Mouse (Mus musculus) midbrain, embryonic 11.5 days (tissue): ENCODE data around the gene Elp6. TPM values are rescaled to one million over a fixed set of nuclear protein-coding genes. Genes with fewer than 3 reads are reported as not detected.

Source experiments
- ATAC-seq: fragments of 200-750 bp; cut with Nextera tagmentation; 2 replicates; pipeline ENCODE4 v1.8.0; 2017; ENCODE audit warnings: moderate TSS enrichment, moderate library complexity; ENCODE audit not compliant: low FRiP score
- DNase-seq: peaks from one replicate; pipeline ENCODE4 v3.0.0; 2015; ENCODE audit warnings: low spot score; ENCODE audit errors: missing footprints
- H3K27ac ChIP-seq: fragments of 300-500 bp; sonication (generic); 2 replicates; pipeline ENCODE4 v1.5.1; 2014; ENCODE audit warnings: low read depth, low read length
- H3K27me3 ChIP-seq: fragments of 300-500 bp; sonication (generic); 2 replicates; pipeline ENCODE4 v1.6.1; 2014; ENCODE audit warnings: mild to moderate bottlenecking, low read length, moderate library complexity, mixed read lengths; ENCODE audit not compliant: control insufficient read depth, insufficient read depth
- H3K36me3 ChIP-seq: fragments of 300-500 bp; sonication (generic); 2 replicates; pipeline ENCODE4 v1.6.1; 2014; ENCODE audit warnings: mild to moderate bottlenecking, low read length, moderate library complexity, mixed read lengths; ENCODE audit not compliant: control insufficient read depth, insufficient read depth
- H3K4me1 ChIP-seq: fragments of 300-500 bp; sonication (generic); 2 replicates; pipeline ENCODE4 v1.6.1; 2014; ENCODE audit warnings: low read length; ENCODE audit not compliant: control insufficient read depth, insufficient read depth
- H3K4me2 ChIP-seq: fragments of 300-500 bp; sonication (generic); 2 replicates; pipeline ENCODE4 v1.6.1; 2014; ENCODE audit warnings: mild to moderate bottlenecking, moderate library complexity
- H3K4me3 ChIP-seq: fragments of 300-500 bp; sonication (generic); 2 replicates; pipeline ENCODE4 v1.5.1; 2014; ENCODE audit warnings: low read depth, low read length
- H3K9ac ChIP-seq: fragments of 300-500 bp; sonication (generic); 2 replicates; pipeline ENCODE4 v1.6.1; 2014; ENCODE audit warnings: low read length
- H3K9me3 ChIP-seq: fragments of 300-500 bp; sonication (generic); 2 replicates; pipeline ENCODE4 v1.6.1; 2016; ENCODE audit warnings: low read length; ENCODE audit not compliant: control insufficient read depth
- WGBS: fragments of 180-500 bp; shearing (Covaris S2); extraction: QIAGEN DNeasy Blood & Tissue Kit; methylation state at CpG from one replicate; pipeline ENCODE4 v1.1.7; 2014; 5-methylcytosine and 5-hydroxymethylcytosine counted together
- polyA plus RNA-seq: library from polyadenylated mRNA; unstranded; fragments of >200 nt; fragmentation: Nextera tagmentation; extraction: Ambion mirVana; gene quantifications from 2 replicates; pipeline ENCODE4 v1.2.1, GENCODE M21; 2014

Gene Elp6
- polyA plus RNA-seq, 1 experiment from 2014 or later, result 40.2 TPM

DNA sequence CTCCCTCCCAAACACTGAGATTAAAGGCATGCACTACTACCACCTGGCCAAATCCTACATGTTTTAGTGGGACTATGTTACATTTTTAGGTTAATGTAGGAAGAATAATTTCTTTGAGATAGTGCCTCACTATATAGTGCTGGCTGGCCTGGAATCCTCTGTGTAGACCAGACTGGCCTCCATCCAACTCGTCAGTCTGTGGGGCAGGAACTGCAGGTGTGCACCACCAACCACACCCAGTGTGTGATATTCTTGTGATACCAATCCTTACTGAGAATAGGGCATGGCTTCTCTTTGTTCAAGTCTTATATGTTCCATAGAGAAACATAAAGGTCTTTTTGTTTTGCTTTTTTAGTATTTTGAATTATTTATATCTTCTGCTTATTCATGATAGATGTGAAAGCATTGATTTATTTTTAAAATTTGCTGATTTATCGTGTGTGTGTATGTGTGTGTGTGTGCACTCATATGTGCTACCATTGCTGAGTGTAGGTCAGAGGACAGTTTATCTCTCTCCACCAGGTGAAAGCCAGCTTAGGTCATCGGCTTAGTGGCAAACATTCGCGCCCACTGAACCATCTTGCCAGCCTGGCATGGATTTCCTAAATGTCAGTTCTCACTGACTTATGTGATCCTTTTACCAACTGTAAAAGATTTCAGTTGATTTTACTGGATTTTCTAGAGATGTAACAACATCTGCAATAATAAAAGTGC lies 35.2 kb downstream of the Elp6 start:
- H3K4me2 ChIP-seq, result no peak overlapping the region
- H3K9ac ChIP-seq, result no peak overlapping the region
- H3K9me3 ChIP-seq, result no peaks in the 10 kb centered on the region
- no peak overlapping the region for H3K27ac ChIP-seq
- DNase-seq (peak; percentile 41), ATAC-seq (no peak)
- H3K4me1 ChIP-seq, result no peaks in the 10 kb centered on the region
- no peaks in the 10 kb centered on the region for H3K27me3 ChIP-seq
- H3K36me3 ChIP-seq, result no peaks in the 10 kb centered on the region
- 93% methylated on average over 5 of the region's 5 CpGs for WGBS
- H3K4me3 ChIP-seq, result no peak overlapping the region

DNA sequence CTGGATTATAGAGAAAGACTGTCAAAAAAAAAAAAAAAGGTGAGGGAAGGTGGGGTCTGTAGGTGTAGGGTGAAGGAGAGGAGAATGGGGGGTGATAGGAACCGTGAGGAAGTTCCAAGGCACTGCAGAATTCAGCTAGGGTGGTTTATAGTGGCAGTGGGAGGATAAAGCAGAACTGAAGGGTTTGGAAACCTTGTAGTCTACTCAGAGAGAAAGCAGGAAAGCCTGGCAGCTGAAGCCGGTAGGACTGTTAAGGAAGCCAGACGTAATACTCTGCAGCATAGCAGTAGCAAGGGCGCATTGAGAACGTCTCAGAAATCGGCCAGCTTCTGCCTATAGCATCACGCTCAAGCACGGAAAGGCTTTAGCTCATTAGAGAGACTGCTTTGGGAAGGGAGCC lies 37.0 kb downstream of the Elp6 start:
- Histone ChIP-seq H3K9me3 (no peaks in the 10 kb centered on the region), H3K4me2 (no peak overlapping the region), H3K36me3 (no peaks in the 10 kb centered on the region), H3K4me3 (no peak overlapping the region), H3K9ac (no peak overlapping the region), H3K27ac (no peak overlapping the region), H3K27me3 (no peaks in the 10 kb centered on the region), H3K4me1 (no peaks in the 10 kb centered on the region)
- 82% methylated on average over 8 of the region's 8 CpGs for WGBS
- DNase-seq (peak; percentile 33), ATAC-seq (no peak)

DNA sequence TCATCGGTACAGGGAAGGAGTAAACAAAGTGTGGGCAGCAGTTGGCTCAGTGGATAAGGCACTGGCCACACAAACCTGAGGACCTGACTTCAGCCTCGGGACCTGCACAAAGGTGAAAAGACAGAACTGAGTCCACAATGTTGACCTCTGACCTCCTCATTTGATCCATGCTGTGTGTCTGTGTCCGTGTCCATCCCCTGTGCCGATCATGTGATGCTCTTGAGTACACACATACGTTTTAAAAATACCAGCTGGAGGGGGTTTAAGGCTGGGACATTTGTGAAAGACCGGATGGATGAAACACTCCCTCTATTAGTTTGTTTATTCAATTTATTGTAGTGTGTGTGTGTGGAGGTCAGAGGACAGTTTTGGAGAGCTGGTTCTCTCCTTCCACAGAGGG lies 38.8 kb downstream of the Elp6 start:
- DNase-seq (no peak), ATAC-seq (no peak)
- Histone ChIP-seq H3K9ac (no peak overlapping the region), H3K27me3 (no peaks in the 10 kb centered on the region), H3K27ac (no peak overlapping the region), H3K36me3 (no peaks in the 10 kb centered on the region), H3K4me1 (no peaks in the 10 kb centered on the region), H3K4me3 (no peak overlapping the region), H3K9me3 (no peaks in the 10 kb centered on the region), H3K4me2 (no peak overlapping the region)
- WGBS, result 62% methylated on average over 6 of the region's 6 CpGs

DNA sequence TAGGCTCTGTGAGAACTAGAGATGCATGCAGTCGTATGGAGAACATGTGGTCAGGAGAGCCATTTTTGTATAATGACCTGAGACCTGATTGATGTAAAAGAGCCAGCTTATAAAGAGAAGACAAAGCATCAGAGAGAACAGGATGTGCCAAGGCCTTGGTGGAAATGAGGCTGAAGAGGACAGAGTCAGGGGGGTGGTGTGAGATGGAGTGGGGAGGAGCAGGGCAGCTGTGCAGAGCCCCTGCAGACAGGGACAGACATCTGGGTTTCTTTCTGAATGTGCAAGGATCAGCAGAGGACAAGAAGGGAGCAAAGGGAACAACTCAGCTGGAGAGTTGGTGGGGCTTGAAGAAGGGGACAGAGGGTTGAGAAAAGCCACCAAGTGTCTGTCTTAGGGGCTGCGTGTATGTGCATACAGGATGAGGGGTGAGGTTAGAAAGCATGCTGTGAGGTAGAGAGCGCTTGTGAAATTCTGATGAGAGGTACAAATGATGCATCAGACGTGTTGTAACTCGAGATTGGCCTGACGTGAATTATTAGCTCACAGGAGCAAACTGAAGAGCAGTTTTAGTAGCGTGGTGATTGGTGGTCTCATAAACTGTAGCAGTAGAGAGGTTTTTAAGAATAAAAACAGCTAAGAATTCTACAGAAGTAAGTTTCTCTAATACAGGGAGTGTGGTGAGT lies 40.2 kb downstream of the Elp6 start:
- no peak for ATAC-seq
- Histone ChIP-seq H3K4me2 (no peak overlapping the region), H3K4me1 (no peaks in the 10 kb centered on the region), H3K36me3 (no peaks in the 10 kb centered on the region), H3K9me3 (no peaks in the 10 kb centered on the region), H3K4me3 (no peak overlapping the region), H3K9ac (no peak overlapping the region), H3K27me3 (no peaks in the 10 kb centered on the region), H3K27ac (no peak overlapping the region)
- DNase-seq, result no peak
- 84% methylated on average over 7 of the region's 7 CpGs for WGBS

GRCm38 (mm10) chr9:110348899-110349298 lies 43.9 kb downstream of the Elp6 start:
- DNase-seq (no peak), ATAC-seq (no peak)
- Histone ChIP-seq H3K27ac (no peak overlapping the region), H3K27me3 (no peaks in the 10 kb centered on the region), H3K36me3 (no peaks in the 10 kb centered on the region), H3K4me2 (no peak overlapping the region), H3K9ac (no peak overlapping the region), H3K4me1 (no peaks in the 10 kb centered on the region), H3K9me3 (no peaks in the 10 kb centered on the region), H3K4me3 (no peak overlapping the region)
- WGBS, result 70% methylated on average over 4 of the region's 4 CpGs

DNA sequence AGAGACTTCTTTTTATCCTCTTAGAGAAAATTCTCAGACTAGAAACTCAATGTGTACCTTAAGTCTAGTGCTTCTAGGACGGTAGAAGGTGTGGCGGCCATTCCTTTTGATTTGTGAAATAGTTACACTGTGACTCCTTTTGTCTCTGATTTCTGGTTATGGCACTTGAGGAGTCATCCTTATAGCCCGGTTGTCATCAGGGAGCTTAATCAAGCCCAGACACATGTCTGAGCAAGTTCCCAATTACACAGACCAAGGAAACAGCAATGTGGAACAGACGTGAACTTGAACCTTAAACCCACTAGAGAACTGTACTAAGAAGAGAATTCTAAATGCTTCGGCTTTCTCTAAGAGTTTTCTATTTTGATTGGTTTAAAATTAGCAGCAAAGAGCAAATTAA lies 45.2 kb downstream of the Elp6 start:
- Histone ChIP-seq H3K36me3 (no peaks in the 10 kb centered on the region), H3K4me3 (no peak overlapping the region), H3K9me3 (no peaks in the 10 kb centered on the region), H3K27ac (no peak overlapping the region), H3K4me2 (no peak overlapping the region), H3K9ac (no peak overlapping the region), H3K4me1 (no peaks in the 10 kb centered on the region), H3K27me3 (no peaks in the 10 kb centered on the region)
- WGBS, result 89% methylated on average over 5 of the region's 5 CpGs
- DNase-seq (no peak), ATAC-seq (no peak)

GRCm38 (mm10) chr9:110350612-110351011 lies 45.6 kb downstream of the Elp6 start:
- DNase-seq (no peak), ATAC-seq (no peak)
- Histone ChIP-seq H3K4me2 (no peak overlapping the region), H3K4me1 (no peaks in the 10 kb centered on the region), H3K9me3 (no peaks in the 10 kb centered on the region), H3K27ac (no peak overlapping the region), H3K4me3 (no peak overlapping the region), H3K27me3 (no peaks in the 10 kb centered on the region), H3K36me3 (no peaks in the 10 kb centered on the region), H3K9ac (no peak overlapping the region)
- 83% methylated on average over 5 of the region's 5 CpGs for WGBS

DNA sequence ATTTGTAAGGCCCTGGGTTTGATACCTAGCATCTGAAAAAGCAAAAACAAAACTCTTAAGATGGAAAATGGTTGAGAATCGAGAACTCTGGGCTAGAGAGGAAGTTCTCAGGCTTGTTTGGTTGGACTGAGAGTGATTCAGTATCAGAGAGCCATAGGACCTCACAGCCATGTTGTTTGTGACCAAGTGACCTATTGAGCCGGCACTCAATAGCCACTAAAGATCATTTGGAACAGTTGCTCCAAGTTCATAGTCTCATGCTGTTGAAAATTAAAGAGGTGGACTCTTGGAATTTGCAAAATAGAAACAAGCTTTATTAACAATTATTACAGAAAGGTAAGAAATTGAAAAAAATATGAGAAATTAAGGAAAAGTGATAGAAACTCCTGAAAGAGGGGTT lies 46.4 kb downstream of the Elp6 start:
- ATAC-seq (no peak), DNase-seq (no peak)
- H3K4me1 ChIP-seq, result no peaks in the 10 kb centered on the region
- H3K9me3 ChIP-seq, result no peaks in the 10 kb centered on the region
- WGBS, result 87% methylated on average over 2 of the region's 2 CpGs
- no peaks in the 10 kb centered on the region for H3K36me3 ChIP-seq
- no peak overlapping the region for H3K27ac ChIP-seq
- H3K9ac ChIP-seq, result no peak overlapping the region
- no peak overlapping the region for H3K4me3 ChIP-seq
- no peak overlapping the region for H3K4me2 ChIP-seq
- H3K27me3 ChIP-seq, result no peaks in the 10 kb centered on the region

DNA sequence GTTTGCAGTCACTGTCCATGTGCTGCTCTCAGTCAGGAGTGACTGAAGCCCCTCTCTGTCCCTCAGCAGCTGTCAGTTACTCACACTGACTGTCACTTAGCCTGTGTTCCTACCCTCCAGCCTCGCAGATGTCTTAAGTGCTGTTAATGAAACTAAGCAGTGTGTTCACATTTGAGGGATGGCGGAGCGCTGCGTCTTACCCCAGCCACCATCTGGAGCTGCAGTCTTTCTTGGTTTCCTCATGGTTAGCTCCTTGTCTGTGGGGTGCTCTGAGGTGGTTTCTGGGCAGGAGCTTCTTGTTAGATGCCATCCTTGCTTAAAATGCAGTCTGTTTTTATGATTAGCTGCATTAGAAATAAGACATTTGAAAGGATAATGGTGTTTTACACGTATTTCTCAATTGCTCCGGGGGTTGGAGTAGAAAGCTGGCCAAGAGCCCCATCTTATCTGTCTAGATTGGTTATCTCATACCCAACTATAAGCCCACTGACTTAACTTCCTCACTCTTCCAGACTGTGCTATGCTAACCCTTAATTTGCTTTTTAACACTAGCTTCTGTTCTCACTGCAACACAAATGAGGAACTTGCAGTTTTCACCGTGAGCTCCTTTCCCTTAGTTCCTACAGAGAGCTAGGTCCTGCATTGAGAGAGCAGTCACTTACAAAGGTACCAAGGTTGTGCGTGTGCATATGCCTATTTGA lies 47.1 kb downstream of the Elp6 start:
- Histone ChIP-seq H3K27me3 (no peaks in the 10 kb centered on the region), H3K4me1 (no peaks in the 10 kb centered on the region), H3K4me2 (no peak overlapping the region), H3K36me3 (no peaks in the 10 kb centered on the region), H3K4me3 (no peak overlapping the region), H3K9me3 (no peaks in the 10 kb centered on the region), H3K9ac (no peak overlapping the region), H3K27ac (no peak overlapping the region)
- 91% methylated on average over 8 of the region's 8 CpGs for WGBS
- DNase-seq (no peak), ATAC-seq (no peak)
